ENCODE assay signal across 8 mouse cellular contexts in genomic region chr7:144447146-144447545, GRCm38 (mm10). TPM values are rescaled to one million over a fixed set of nuclear protein-coding genes. Genes with fewer than 3 reads are reported as not detected.
DNase-seq lines count a peak whose midpoint lies in the region; ATAC-seq lines count a peak whose summit lies in the region.
"Had no signal": no experiment of that assay in that cellular context is flagged by ENCODE, and none has a peak within 500 bp of the region (broad histone marks: within the 10 kb centered on the region; RNA-seq: fewer than 3 reads in every experiment).

No protein-coding gene starts in this region.

- peak; percentile 89 for ATAC-seq in granulocyte monocyte progenitor cell, adult 5-6 weeks (replicated peaks; ENCODE audit: poor library complexity, severe bottlenecking)
- ATAC-seq in kidney, embryonic 15.5 days (replicated peaks; ENCODE audit: low FRiP score), result no peak

- H3K9ac ChIP-seq in kidney, embryonic 15.5 days, result no peak overlapping the region

- DNase-seq in 3134 (ENCODE audit: extremely low read depth, insufficient read length, low spot score), result peak; percentile 54
- peak; percentile 73 for DNase-seq in CD4-positive helper T cell, adult 2 months (ENCODE audit: low read depth, low spot score)
- DNase-seq in spleen, adult 18-20 months, result peak; percentile 42 to 48
- no peak for DNase-seq in midbrain, embryonic 10.5 days (ENCODE audit: low spot score)
- no peak for DNase-seq in adrenal gland, postnatal 10 days
- DNase-seq: kidney, postnatal 10 days had no signal

- 91% methylated on average over 3 of the region's 3 CpGs for WGBS in midbrain, embryonic 10.5 days
- 84% methylated on average over 3 of the region's 3 CpGs for WGBS in kidney, embryonic 15.5 days

- no peak overlapping the region for H3K4me3 ChIP-seq in midbrain, embryonic 10.5 days
- H3K4me3 ChIP-seq in kidney, embryonic 15.5 days (replicated peaks), result no peak overlapping the region

- H3K9me3 ChIP-seq in midbrain, embryonic 10.5 days (replicated peaks), result no peaks in the 10 kb centered on the region
- no peaks in the 10 kb centered on the region for H3K9me3 ChIP-seq in kidney, embryonic 15.5 days (replicated peaks)

- no peaks in the 10 kb centered on the region for H3K27me3 ChIP-seq in midbrain, embryonic 10.5 days (ENCODE audit: low read depth, poor library complexity, severe bottlenecking)
- no peaks in the 10 kb centered on the region for H3K27me3 ChIP-seq in kidney, embryonic 15.5 days

- peaks cover 99% of the 10 kb centered on the region for H3K36me3 ChIP-seq in midbrain, embryonic 10.5 days
- peaks cover 98% of the 10 kb centered on the region for H3K36me3 ChIP-seq in kidney, embryonic 15.5 days

- H3K4me1 ChIP-seq in midbrain, embryonic 10.5 days, result no peaks in the 10 kb centered on the region
- H3K4me1 ChIP-seq in kidney, embryonic 15.5 days, result no peaks in the 10 kb centered on the region

- no peak overlapping the region for H3K4me2 ChIP-seq in kidney, embryonic 15.5 days

- H3K27ac ChIP-seq in midbrain, embryonic 10.5 days (replicated peaks), result no peak overlapping the region
- H3K27ac ChIP-seq in kidney, embryonic 15.5 days, result no peak overlapping the region

RNA-seq across cellular contexts. Expression of gene Cttn, which starts 23.7 kb away (rescaled TPM):
- 1.5 and 2.4 TPM in 2 replicates for total RNA-seq in granulocyte monocyte progenitor cell, adult 5-6 weeks (2014; fragmentation: Nextera tagmentation)
- total RNA-seq in granulocyte monocyte progenitor cell, adult 5-6 weeks (2017), result 2.3 and 6.8 TPM in 2 replicates
- polyA plus RNA-seq in midbrain, embryonic 10.5 days (2016; fragmentation: Nextera tagmentation; extraction: Ambion mirVana), result 217 and 229 TPM in 2 replicates
- 100 to 1,000 TPM; 105 to 109 TPM for total RNA-seq in adrenal gland, postnatal 10 days (2021)
- polyA plus RNA-seq in kidney, embryonic 15.5 days (2015; fragmentation: Nextera tagmentation; extraction: Ambion mirVana), result 167 and 180 TPM in 2 replicates

Comparison
In these comparisons a context has a peak if more than half of its experiments do, and no peak if none do; other contexts are left out.
1. DNase-seq: peak in 3134 (single experiment), CD4-positive helper T cell, adult 2 months (single experiment) and spleen, adult 18-20 months (2 of 2); none in midbrain, embryonic 10.5 days (single experiment) and adrenal gland, postnatal 10 days (single experiment).
2. RNA of gene Cttn, which starts 23.7 kb away (total RNA-seq): 105 to 109 TPM in adrenal gland, postnatal 10 days; 1.5 to 6.8 TPM in granulocyte monocyte progenitor cell, adult 5-6 weeks; every median in the first group is over 10 times any median in the second.